Mouse (Mus musculus) testis, adult 2 months (tissue): ENCODE data around the gene Snx8. TPM values are rescaled to one million over a fixed set of nuclear protein-coding genes. Genes with fewer than 3 reads are reported as not detected.

Experiments used
- H3K27ac ChIP-seq: fragments of 200-500 bp; 2 replicates; pipeline ENCODE4 v1.5.1; 2012; ENCODE audit warnings: low read depth, low read length; ENCODE audit not compliant: control insufficient read depth, insufficient read depth
- H3K27me3 ChIP-seq: fragments of 200-500 bp; 2 replicates; pipeline ENCODE4 v1.6.1; 2012; ENCODE audit warnings: mild to moderate bottlenecking, low read length, moderate library complexity; ENCODE audit not compliant: control insufficient read depth, insufficient read depth
- H3K36me3 ChIP-seq: fragments of 200-500 bp; 2 replicates; pipeline ENCODE4 v1.6.1; 2012; ENCODE audit warnings: mild to moderate bottlenecking, low read length; ENCODE audit not compliant: control insufficient read depth, insufficient read depth
- H3K4me1 ChIP-seq: fragments of 200-500 bp; 2 replicates; pipeline ENCODE4 v1.6.1; 2012; ENCODE audit warnings: low read length; ENCODE audit not compliant: control insufficient read depth, insufficient read depth
- H3K4me3 ChIP-seq: fragments of 200-500 bp; 2 replicates; pipeline ENCODE4 v1.5.1; 2012; ENCODE audit warnings: low read depth, mild to moderate bottlenecking, low read length, moderate library complexity, mixed read lengths; ENCODE audit not compliant: control insufficient read depth
- CTCF ChIP-seq: fragments of 200-500 bp; IDR thresholded peaks from 2 replicates; pipeline ENCODE4 v1.5.1; 2012; ENCODE audit warnings: low read depth, mild to moderate bottlenecking, inconsistent platforms, low read length, moderate library complexity; ENCODE audit not compliant: control insufficient read depth, insufficient read depth, insufficient replicate concordance
- POLR2A ChIP-seq: fragments of 200-500 bp; IDR thresholded peaks from 2 replicates; pipeline ENCODE4 v1.6.1; 2012; ENCODE audit warnings: low read depth, mild to moderate bottlenecking, inconsistent platforms, low read length, moderate library complexity; ENCODE audit not compliant: control insufficient read depth
- polyA plus RNA-seq: library from polyadenylated mRNA; depleted of rRNA; stranded (reverse); fragments of >200 nt; gene quantifications from 2 replicates; pipeline ENCODE4 v1.2.3, GENCODE M21; 2012

The Snx8 gene
- polyA plus RNA-seq, 1 experiment = 3.8 TPM

- Histone ChIP-seq H3K27me3 (no peaks in the 10 kb centered on the region), H3K27ac (no peak overlapping the region), H3K36me3 (no peaks in the 10 kb centered on the region), H3K4me3 (no peak overlapping the region), H3K4me1 (no peaks in the 10 kb centered on the region)
- no peak for TF ChIP-seq POLR2A
- TF ChIP-seq CTCF = no peak
Measured at GRCm38 (mm10) chr5:140355934-140356333, 33.1 kb downstream of the Snx8 start.

GRCm38 (mm10) chr5:140352352-140352751 is 36.7 kb downstream of the Snx8 start:
- no peaks in the 10 kb centered on the region for H3K36me3 ChIP-seq

GRCm38 (mm10) chr5:140350731-140351497 is 38.1 kb downstream of the Snx8 start:
- Histone ChIP-seq H3K36me3 (no peaks in the 10 kb centered on the region), H3K27ac (no peak overlapping the region), H3K27me3 (no peaks in the 10 kb centered on the region), H3K4me1 (no peaks in the 10 kb centered on the region), H3K4me3 (no peak overlapping the region)
- no peak for TF ChIP-seq POLR2A
- no peak for TF ChIP-seq CTCF

More at GRCm38 (mm10) chr5:140352352-140352751, 36.7 kb downstream of the Snx8 start:
- Histone ChIP-seq H3K4me1 (no peaks in the 10 kb centered on the region), H3K27ac (no peak overlapping the region), H3K4me3 (no peak overlapping the region), H3K27me3 (no peaks in the 10 kb centered on the region)
- TF ChIP-seq CTCF = no peak
- no peak for TF ChIP-seq POLR2A

- Histone ChIP-seq H3K4me1 (no peaks in the 10 kb centered on the region), H3K27ac (no peak overlapping the region), H3K4me3 (no peak overlapping the region), H3K36me3 (no peaks in the 10 kb centered on the region), H3K27me3 (no peaks in the 10 kb centered on the region)
- TF ChIP-seq POLR2A = no peak
- no peak for TF ChIP-seq CTCF
Measured at GRCm38 (mm10) chr5:140349882-140350281, 39.2 kb downstream of the Snx8 start.

GRCm38 (mm10) chr5:140346050-140346449 is 43.0 kb downstream of the Snx8 start:
- no peaks in the 10 kb centered on the region for H3K4me1 ChIP-seq
- TF ChIP-seq CTCF = no peak
- no peak for TF ChIP-seq POLR2A
- H3K4me3 ChIP-seq = no peak overlapping the region
- no peaks in the 10 kb centered on the region for H3K27me3 ChIP-seq
- H3K36me3 ChIP-seq = no peaks in the 10 kb centered on the region
- H3K27ac ChIP-seq = no peak overlapping the region

- no peaks in the 10 kb centered on the region for H3K27me3 ChIP-seq
- H3K4me3 ChIP-seq = no peak overlapping the region
- TF ChIP-seq POLR2A = no peak
- H3K4me1 ChIP-seq = no peaks in the 10 kb centered on the region
- no peaks in the 10 kb centered on the region for H3K36me3 ChIP-seq
- H3K27ac ChIP-seq = no peak overlapping the region
Measured at GRCm38 (mm10) chr5:140345244-140345643, 43.8 kb downstream of the Snx8 start.

GRCm38 (mm10) chr5:140342880-140343279 is 46.2 kb downstream of the Snx8 start:
- TF ChIP-seq POLR2A = no peak
- TF ChIP-seq CTCF = no peak
- H3K36me3 ChIP-seq = no peaks in the 10 kb centered on the region
- H3K4me1 ChIP-seq = no peaks in the 10 kb centered on the region
- no peaks in the 10 kb centered on the region for H3K27me3 ChIP-seq
- no peak overlapping the region for H3K4me3 ChIP-seq
- H3K27ac ChIP-seq = no peak overlapping the region

- no peak overlapping the region for H3K27ac ChIP-seq
- TF ChIP-seq POLR2A (no peak), CTCF (no peak)
- no peaks in the 10 kb centered on the region for H3K27me3 ChIP-seq
- no peaks in the 10 kb centered on the region for H3K36me3 ChIP-seq
- H3K4me1 ChIP-seq = no peaks in the 10 kb centered on the region
- H3K4me3 ChIP-seq = no peak overlapping the region
Measured at GRCm38 (mm10) chr5:140339836-140340235, 49.2 kb downstream of the Snx8 start.
